Mouse (Mus musculus): ENCODE results near the gene H2-Aa. TPM values are rescaled to one million over a fixed set of nuclear protein-coding genes. Genes with fewer than 3 reads are reported as not detected.
A peak's percentile ranks its signal among the peaks of the same experiment; 100 is the strongest.

Gene H2-Aa
- polyA plus RNA-seq, 1 experiment, result 3.1 TPM

DNA sequence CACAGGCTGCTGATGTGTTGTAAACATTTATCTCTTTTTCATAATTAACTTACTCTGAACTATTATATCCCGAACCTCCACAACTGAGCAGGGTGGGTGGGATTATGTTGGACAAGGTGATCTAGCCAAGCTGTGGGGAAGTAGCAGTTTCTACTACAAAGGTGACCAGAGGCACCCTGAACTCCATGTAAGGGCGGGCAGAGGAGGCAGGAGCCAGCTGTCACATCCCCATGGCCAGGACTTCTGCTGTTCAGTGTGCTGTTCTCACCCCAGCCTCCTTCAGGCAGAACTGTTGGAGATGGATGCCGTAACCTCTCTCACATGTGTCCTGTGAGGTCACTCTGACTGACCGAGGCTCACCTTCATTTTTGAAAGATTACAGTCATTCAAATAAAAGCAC, 17.8 kb downstream of the H2-Aa start:
- Histone ChIP-seq H3K27me3 (ENCODE audit: control insufficient read depth, insufficient read depth, low read length) (peaks cover 4% of the 10 kb centered on the region; the same call in 1 of the 2 replicates), H3K4me3 (replicated peaks; ENCODE audit: insufficient read depth, low read depth, low read length) (no peak overlapping the region), H3K4me1 (ENCODE audit: control insufficient read depth, insufficient read depth, low read length) (peaks cover 4% of the 10 kb centered on the region; the same call in 1 of the 2 replicates), H3K27ac (ENCODE audit: insufficient read depth, low read length) (no peak overlapping the region)
- DNase-seq, result no peak
- TF ChIP-seq POLR2A (IDR thresholded peaks at IDR 0.05; ENCODE audit: borderline replicate concordance, insufficient read depth, low read length) (no peak), CTCF (IDR thresholded peaks at IDR 0.05; ENCODE audit: borderline replicate concordance, insufficient read depth, low read depth, low read length) (no peak)
- WGBS, result 78% methylated on average over 4 of the region's 4 CpGs

DNA sequence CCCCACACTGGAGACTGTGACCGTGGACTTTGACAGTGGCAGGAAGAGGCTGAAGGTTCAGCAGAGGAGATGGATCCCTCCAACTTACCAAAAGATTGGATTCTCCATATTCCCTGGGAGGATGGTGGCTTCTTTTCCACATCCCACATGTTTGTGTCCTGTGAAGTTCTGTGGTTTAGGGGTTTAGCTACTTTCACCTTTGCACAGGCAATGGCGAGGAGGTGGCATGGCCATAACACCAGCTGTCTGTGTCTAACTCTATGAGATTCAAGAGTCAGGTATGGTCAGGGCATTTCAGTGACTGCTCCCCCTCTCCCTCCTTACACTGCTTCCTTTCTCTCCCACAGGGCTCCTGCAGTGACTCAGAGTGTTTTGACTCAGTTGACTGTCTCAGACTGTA, 18.9 kb downstream of the H2-Aa start:
- no peak overlapping the region for H3K27ac ChIP-seq (ENCODE audit: insufficient read depth, low read length)
- H3K4me1 ChIP-seq (ENCODE audit: control insufficient read depth, insufficient read depth, low read length), result peaks cover 4% of the 10 kb centered on the region; the same call in 1 of the 2 replicates
- no peak overlapping the region for H3K4me3 ChIP-seq (replicated peaks; ENCODE audit: insufficient read depth, low read depth, low read length)
- WGBS, result 95% methylated on average over 2 of the region's 2 CpGs
- no peak for DNase-seq
- TF ChIP-seq CTCF (IDR thresholded peaks at IDR 0.05; ENCODE audit: borderline replicate concordance, insufficient read depth, low read depth, low read length) (no peak), POLR2A (IDR thresholded peaks at IDR 0.05; ENCODE audit: borderline replicate concordance, insufficient read depth, low read length) (no peak)
- peaks cover 4% of the 10 kb centered on the region; the same call in 1 of the 2 replicates for H3K27me3 ChIP-seq (ENCODE audit: control insufficient read depth, insufficient read depth, low read length)

DNA sequence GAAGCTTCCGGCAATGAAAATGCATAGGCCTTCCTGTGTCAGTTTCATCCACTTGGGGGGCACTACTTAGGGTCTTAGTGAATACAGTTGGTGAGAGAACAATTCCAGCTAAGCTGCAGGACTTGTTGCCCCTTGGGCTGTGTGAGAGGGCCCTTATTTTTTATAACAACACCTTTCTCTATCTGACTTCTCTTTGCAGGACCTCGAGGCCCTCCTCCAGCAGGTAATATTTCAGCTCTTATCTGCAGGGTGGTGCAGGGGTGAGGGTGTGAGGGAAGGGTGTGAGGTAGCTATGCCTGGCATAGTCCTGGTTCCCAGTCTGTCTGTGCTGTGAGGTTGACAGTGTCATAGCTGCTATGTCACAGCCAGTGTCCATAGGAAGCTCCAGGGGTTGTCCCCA, 19.4 kb downstream of the H2-Aa start:
- 76% methylated on average over 2 of the region's 2 CpGs for WGBS
- peaks cover 4% of the 10 kb centered on the region; the same call in 1 of the 2 replicates for H3K4me1 ChIP-seq (ENCODE audit: control insufficient read depth, insufficient read depth, low read length)
- DNase-seq, result no peak
- no peak for TF ChIP-seq POLR2A (IDR thresholded peaks at IDR 0.05; ENCODE audit: borderline replicate concordance, insufficient read depth, low read length)
- no peak for TF ChIP-seq CTCF (IDR thresholded peaks at IDR 0.05; ENCODE audit: borderline replicate concordance, insufficient read depth, low read depth, low read length)
- no peak overlapping the region for H3K4me3 ChIP-seq (replicated peaks; ENCODE audit: insufficient read depth, low read depth, low read length)
- peaks cover 4% of the 10 kb centered on the region; the same call in 1 of the 2 replicates for H3K27me3 ChIP-seq (ENCODE audit: control insufficient read depth, insufficient read depth, low read length)
- H3K27ac ChIP-seq (ENCODE audit: insufficient read depth, low read length), result no peak overlapping the region

DNA sequence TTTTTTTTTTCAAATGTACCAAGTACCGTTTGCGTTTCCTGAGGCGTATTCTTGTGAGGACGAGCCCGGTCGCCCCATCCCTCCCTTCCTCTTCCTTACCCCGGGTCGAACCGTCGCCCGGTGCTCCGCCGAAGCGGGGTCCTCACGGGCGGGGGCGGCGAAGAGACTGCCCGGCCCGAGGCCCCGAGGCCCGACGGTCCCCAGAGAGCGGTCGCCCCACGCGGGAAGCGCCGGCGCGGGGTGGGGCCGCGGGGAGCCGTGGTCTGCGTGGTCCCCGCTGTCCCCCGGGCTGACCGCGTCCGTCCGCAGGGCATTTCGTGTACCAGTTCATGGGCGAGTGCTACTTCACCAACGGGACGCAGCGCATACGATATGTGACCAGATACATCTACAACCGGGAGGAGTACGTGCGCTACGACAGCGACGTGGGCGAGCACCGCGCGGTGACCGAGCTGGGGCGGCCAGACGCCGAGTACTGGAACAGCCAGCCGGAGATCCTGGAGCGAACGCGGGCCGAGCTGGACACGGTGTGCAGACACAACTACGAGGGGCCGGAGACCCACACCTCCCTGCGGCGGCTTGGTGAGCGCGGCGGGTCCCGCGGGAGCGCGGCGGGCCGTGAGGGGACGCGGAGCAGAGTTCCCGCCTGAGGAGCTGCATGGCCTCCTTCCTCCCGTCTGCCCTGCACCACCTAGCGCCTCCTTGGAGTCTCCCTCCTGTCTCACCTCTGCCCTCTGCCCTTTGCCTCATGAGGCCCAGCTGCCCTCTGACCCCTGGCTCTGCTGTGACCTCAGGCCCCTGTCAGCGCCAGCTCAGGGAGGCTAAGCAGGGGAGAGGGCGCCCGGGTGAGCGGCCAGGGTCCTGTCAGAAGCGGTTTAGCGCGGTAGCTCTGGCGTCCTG, 22.9 kb downstream of the H2-Aa start:
- TF ChIP-seq CTCF (IDR thresholded peaks at IDR 0.05; ENCODE audit: borderline replicate concordance, insufficient read depth, low read depth, low read length) (no peak), POLR2A (IDR thresholded peaks at IDR 0.05; ENCODE audit: borderline replicate concordance, insufficient read depth, low read length) (no peak)
- 1% methylated on average over 93 of the region's 93 CpGs for WGBS
- H3K27ac ChIP-seq (ENCODE audit: insufficient read depth, low read length), result no peak overlapping the region
- H3K27me3 ChIP-seq (ENCODE audit: control insufficient read depth, insufficient read depth, low read length), result peaks cover 4% of the 10 kb centered on the region; the same call in 1 of the 2 replicates
- peaks cover 4% of the 10 kb centered on the region; the same call in 1 of the 2 replicates for H3K4me1 ChIP-seq (ENCODE audit: control insufficient read depth, insufficient read depth, low read length)
- no peak for DNase-seq
- H3K4me3 ChIP-seq (replicated peaks; ENCODE audit: insufficient read depth, low read depth, low read length), result peak overlapping the region; percentile 49

DNA sequence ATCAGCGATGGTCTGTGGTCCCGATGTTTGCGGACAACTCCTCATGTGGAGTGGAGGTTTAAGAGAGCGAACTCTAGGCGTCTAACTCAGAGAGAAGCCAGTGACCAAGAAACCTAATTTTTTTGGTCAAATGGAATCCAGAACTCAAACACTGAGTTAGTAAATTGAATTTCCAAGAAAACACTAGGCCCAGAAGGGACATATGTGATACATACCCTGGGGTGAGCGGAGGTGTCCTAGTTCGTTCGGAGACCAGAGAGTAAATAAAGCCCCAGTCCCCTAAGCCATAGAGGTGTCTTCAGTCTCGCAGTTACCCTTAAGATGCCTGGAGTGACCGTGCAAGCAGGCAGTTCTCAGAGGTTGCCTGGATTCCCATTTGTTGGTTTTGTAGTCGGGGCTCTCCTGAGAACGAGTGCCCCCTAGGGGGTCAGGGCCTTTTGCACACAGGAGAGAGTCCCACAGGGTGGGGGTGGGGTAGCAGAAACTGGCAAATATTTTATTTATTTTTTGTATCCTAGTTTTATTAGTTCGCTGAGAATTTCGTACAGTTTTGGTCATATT, 23.7 kb downstream of the H2-Aa start:
- 13% methylated on average over 14 of the region's 14 CpGs for WGBS
- no peak for DNase-seq
- H3K27me3 ChIP-seq (ENCODE audit: control insufficient read depth, insufficient read depth, low read length), result peaks cover 4% of the 10 kb centered on the region; the same call in 1 of the 2 replicates
- H3K4me1 ChIP-seq (ENCODE audit: control insufficient read depth, insufficient read depth, low read length), result peaks cover 4% of the 10 kb centered on the region; the same call in 1 of the 2 replicates
- H3K4me3 ChIP-seq (replicated peaks; ENCODE audit: insufficient read depth, low read depth, low read length), result no peak overlapping the region
- H3K27ac ChIP-seq (ENCODE audit: insufficient read depth, low read length), result no peak overlapping the region
- no peak for TF ChIP-seq CTCF (IDR thresholded peaks at IDR 0.05; ENCODE audit: borderline replicate concordance, insufficient read depth, low read depth, low read length)
- TF ChIP-seq POLR2A (IDR thresholded peaks at IDR 0.05; ENCODE audit: borderline replicate concordance, insufficient read depth, low read length), result no peak

DNA sequence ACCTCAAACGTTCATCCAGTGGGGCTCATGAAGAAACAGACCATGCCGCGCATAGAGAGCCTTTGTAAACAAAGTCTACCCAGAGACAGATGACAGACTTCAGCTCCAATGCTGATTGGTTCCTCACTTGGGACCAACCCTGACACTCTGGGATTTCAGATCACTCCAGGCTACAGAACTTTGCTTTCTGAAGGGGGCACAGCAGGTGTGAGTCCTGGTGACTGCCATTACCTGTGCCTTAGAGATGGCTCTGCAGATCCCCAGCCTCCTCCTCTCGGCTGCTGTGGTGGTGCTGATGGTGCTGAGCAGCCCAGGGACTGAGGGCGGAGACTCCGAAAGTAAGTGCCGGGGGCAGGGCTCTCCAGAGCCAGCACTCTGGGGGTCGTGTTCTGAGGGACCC, 24.6 kb downstream of the H2-Aa start:
- Histone ChIP-seq H3K4me1 (ENCODE audit: control insufficient read depth, insufficient read depth, low read length) (peaks cover 4% of the 10 kb centered on the region; the same call in 1 of the 2 replicates), H3K27me3 (ENCODE audit: control insufficient read depth, insufficient read depth, low read length) (peaks cover 4% of the 10 kb centered on the region; the same call in 1 of the 2 replicates), H3K27ac (ENCODE audit: insufficient read depth, low read length) (no peak overlapping the region), H3K4me3 (replicated peaks; ENCODE audit: insufficient read depth, low read depth, low read length) (peak overlapping the region; percentile 40)
- no peak for TF ChIP-seq POLR2A (IDR thresholded peaks at IDR 0.05; ENCODE audit: borderline replicate concordance, insufficient read depth, low read length)
- no peak for TF ChIP-seq CTCF (IDR thresholded peaks at IDR 0.05; ENCODE audit: borderline replicate concordance, insufficient read depth, low read depth, low read length)
- DNase-seq, result peak; percentile 42 to 48
- WGBS, result 2% methylated on average over 8 of the region's 8 CpGs

DNA sequence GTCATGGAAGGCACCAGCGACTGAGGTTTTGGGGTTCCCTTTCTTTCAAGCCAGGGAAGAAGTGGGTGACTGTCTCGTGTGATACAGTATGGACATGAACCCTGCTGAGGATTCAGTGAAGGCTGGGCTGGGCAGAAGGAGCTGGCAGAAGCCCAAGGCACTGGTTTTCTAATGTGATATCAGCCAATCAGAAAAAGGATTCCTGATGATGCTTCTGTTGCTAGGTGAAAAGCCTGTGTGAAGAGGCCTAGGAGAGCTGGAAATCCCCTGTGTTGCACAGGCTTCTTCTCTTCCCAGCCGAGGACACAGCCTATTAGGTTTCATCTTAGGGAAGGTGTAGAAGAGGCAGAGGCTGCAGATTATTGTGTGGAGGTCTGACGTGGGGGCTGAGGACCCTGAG, 26.1 kb downstream of the H2-Aa start:
- Histone ChIP-seq H3K27me3 (ENCODE audit: control insufficient read depth, insufficient read depth, low read length) (peaks cover 4% of the 10 kb centered on the region; the same call in 1 of the 2 replicates), H3K4me1 (ENCODE audit: control insufficient read depth, insufficient read depth, low read length) (peaks cover 4% of the 10 kb centered on the region; the same call in 1 of the 2 replicates), H3K27ac (ENCODE audit: insufficient read depth, low read length) (no peak overlapping the region), H3K4me3 (replicated peaks; ENCODE audit: insufficient read depth, low read depth, low read length) (no peak overlapping the region)
- DNase-seq, result peak; percentile 15 to 22
- WGBS, result 24% methylated on average over 4 of the region's 4 CpGs
- TF ChIP-seq POLR2A (IDR thresholded peaks at IDR 0.05; ENCODE audit: borderline replicate concordance, insufficient read depth, low read length), result no peak
- no peak for TF ChIP-seq CTCF (IDR thresholded peaks at IDR 0.05; ENCODE audit: borderline replicate concordance, insufficient read depth, low read depth, low read length)

Measured in cerebellum, adult 2 months (tissue).